Mouse (Mus musculus): ENCODE results near the gene Adra1b.

- no peak for TF ChIP-seq CTCF (conservative IDR thresholded peaks at IDR 0.05; ENCODE audit: low read length)
- no peak for TF ChIP-seq POU5F1 (IDR thresholded peaks at IDR 0.05; ENCODE audit: borderline replicate concordance, low read length)
Measured at GRCm38 (mm10) chr11:43767749-43768148, 133.3 kb downstream of the Adra1b start.

All from E14TG2a.4 (cell line).